Mouse (Mus musculus) embryonic facial prominence, embryonic 13.5 days (tissue): Measurements from ENCODE around the gene Arhgap23. TPM values are rescaled to one million over a fixed set of nuclear protein-coding genes. Genes with fewer than 3 reads are reported as not detected.
A peak's percentile ranks its signal among the peaks of the same experiment; 100 is the strongest.

ENCODE experiments used
- ATAC-seq: fragments of 200-750 bp; cut with Nextera tagmentation; 2 replicates; pipeline ENCODE4 v1.8.0; 2017; ENCODE audit warnings: low read depth; ENCODE audit not compliant: insufficient number of reproducible peaks, insufficient read depth, low FRiP score, low TSS enrichment
- H3K27ac ChIP-seq: fragments of 300-500 bp; sonication (generic); 2 replicates; pipeline ENCODE4 v1.5.1; 2015; ENCODE audit warnings: moderate library complexity, mild to moderate bottlenecking, inconsistent platforms
- H3K27me3 ChIP-seq: fragments of 300-500 bp; sonication (generic); 2 replicates; pipeline ENCODE4 v1.6.1; 2015; ENCODE audit warnings: mild to moderate bottlenecking, inconsistent platforms
- H3K36me3 ChIP-seq: fragments of 300-500 bp; sonication (generic); 2 replicates; pipeline ENCODE4 v1.6.1; 2015; ENCODE audit warnings: mild to moderate bottlenecking, inconsistent platforms
- H3K4me1 ChIP-seq: fragments of 300-500 bp; sonication (generic); 2 replicates; pipeline ENCODE4 v1.6.1; 2015; ENCODE audit warnings: inconsistent platforms
- H3K4me2 ChIP-seq: fragments of 300-500 bp; sonication (generic); 2 replicates; pipeline ENCODE4 v1.6.1; 2015; ENCODE audit warnings: moderate library complexity, mild to moderate bottlenecking, inconsistent platforms
- H3K4me3 ChIP-seq: fragments of 300-500 bp; sonication (generic); 2 replicates; pipeline ENCODE4 v1.5.1; 2015; ENCODE audit warnings: mild to moderate bottlenecking, inconsistent platforms
- H3K9ac ChIP-seq: fragments of 300-500 bp; sonication (generic); 2 replicates; pipeline ENCODE4 v1.6.1; 2015; ENCODE audit warnings: mild to moderate bottlenecking, inconsistent platforms
- H3K9me3 ChIP-seq: fragments of 300-500 bp; sonication (generic); 2 replicates; pipeline ENCODE4 v1.6.1; 2016; ENCODE audit warnings: inconsistent platforms
- WGBS: fragments of 180-500 bp; shearing (Covaris S2); methylation state at CpG from one replicate; pipeline ENCODE4 v1.1.7; 2015; ENCODE audit warnings: mixed read lengths; 5-methylcytosine and 5-hydroxymethylcytosine counted together
- polyA plus RNA-seq: library from polyadenylated mRNA; unstranded; fragments of >200 nt; fragmentation: Nextera tagmentation; extraction: Ambion mirVana; gene quantifications from 2 replicates; pipeline ENCODE4 v1.2.1, GENCODE M21; 2015

The Arhgap23 gene
- polyA plus RNA-seq, 1 experiment from 2014 or later = 8.4 TPM

GRCm38 (mm10) chr11:97439935-97440334, 24.6 kb downstream of the Arhgap23 start:
- WGBS = 4% methylated on average over 23 of the region's 37 CpGs
- Histone ChIP-seq H3K9me3 (no peaks in the 10 kb centered on the region), H3K27me3 (no peaks in the 10 kb centered on the region), H3K9ac (peak overlapping the region; percentile 88), H3K36me3 (peaks cover 11% of the 10 kb centered on the region), H3K4me3 (peak overlapping the region; percentile 67), H3K27ac (peak overlapping the region; percentile 81), H3K4me1 (peaks cover 85% of the 10 kb centered on the region), H3K4me2 (peak overlapping the region; percentile 82)
- peak; percentile 21; the same call in 1 of the 2 replicates for ATAC-seq

GRCm38 (mm10) chr11:97440441-97440881, 25.1 kb downstream of the Arhgap23 start:
- peak overlapping the region; percentile 88 for H3K9ac ChIP-seq

GRCm38 (mm10) chr11:97441036-97441657, 25.8 kb downstream of the Arhgap23 start:
- ATAC-seq = no peak
- Histone ChIP-seq H3K4me2 (peak overlapping the region; percentile 82), H3K4me1 (peaks cover 73% of the 10 kb centered on the region), H3K36me3 (peaks cover 21% of the 10 kb centered on the region), H3K27me3 (no peaks in the 10 kb centered on the region), H3K9me3 (no peaks in the 10 kb centered on the region), H3K27ac (peak overlapping the region; percentile 81), H3K4me3 (peak overlapping the region; percentile 67), H3K9ac (peak overlapping the region; percentile 88)
- WGBS = 48% methylated on average over 15 of the region's 15 CpGs

More at GRCm38 (mm10) chr11:97440441-97440881, 25.1 kb downstream of the Arhgap23 start:
- Histone ChIP-seq H3K27ac (peak overlapping the region; percentile 81), H3K4me3 (peak overlapping the region; percentile 67), H3K36me3 (peaks cover 16% of the 10 kb centered on the region), H3K4me1 (peaks cover 79% of the 10 kb centered on the region), H3K27me3 (no peaks in the 10 kb centered on the region), H3K9me3 (no peaks in the 10 kb centered on the region), H3K4me2 (peak overlapping the region; percentile 82)
- under 1% methylated on average over 34 of the region's 34 CpGs for WGBS
- peak; percentile 23; the same call in 1 of the 2 replicates for ATAC-seq

- ATAC-seq = no peak
- no peaks in the 10 kb centered on the region for H3K9me3 ChIP-seq
- H3K4me2 ChIP-seq = peak overlapping the region; percentile 82
- H3K9ac ChIP-seq = peak overlapping the region; percentile 88
- peaks cover 70% of the 10 kb centered on the region for H3K4me1 ChIP-seq
- no peaks in the 10 kb centered on the region for H3K27me3 ChIP-seq
- H3K36me3 ChIP-seq = peaks cover 27% of the 10 kb centered on the region
- peak overlapping the region; percentile 67 for H3K4me3 ChIP-seq
- H3K27ac ChIP-seq = peak overlapping the region; percentile 81
- WGBS = 4% methylated on average over 3 of the region's 3 CpGs
Observed at GRCm38 (mm10) chr11:97441658-97442125, 26.4 kb downstream of the Arhgap23 start.

- 81% methylated on average over 11 of the region's 11 CpGs for WGBS
- Histone ChIP-seq H3K9me3 (no peaks in the 10 kb centered on the region), H3K9ac (peak overlapping the region; percentile 51), H3K27me3 (no peaks in the 10 kb centered on the region), H3K36me3 (peaks cover 40% of the 10 kb centered on the region), H3K4me1 (peaks cover 56% of the 10 kb centered on the region), H3K4me2 (peak overlapping the region; percentile 82), H3K27ac (peak overlapping the region; percentile 81; the same call in 1 of the 2 replicates), H3K4me3 (no peak overlapping the region)
- ATAC-seq = no peak
Observed at GRCm38 (mm10) chr11:97442891-97443675, 27.8 kb downstream of the Arhgap23 start.

- 74% methylated on average over 6 of the region's 6 CpGs for WGBS
- no peak overlapping the region for H3K4me3 ChIP-seq
- H3K9me3 ChIP-seq = no peaks in the 10 kb centered on the region
- H3K27ac ChIP-seq = peak overlapping the region; percentile 22; the same call in 1 of the 2 replicates
- H3K27me3 ChIP-seq = no peaks in the 10 kb centered on the region
- H3K4me1 ChIP-seq = peaks cover 48% of the 10 kb centered on the region
- H3K4me2 ChIP-seq = no peak overlapping the region
- peaks cover 53% of the 10 kb centered on the region for H3K36me3 ChIP-seq
- H3K9ac ChIP-seq = 0 out of 2 replicates have a peak overlapping the region, but pooled peaks have one; percentile 46
- no peak for ATAC-seq
Observed at GRCm38 (mm10) chr11:97445596-97445995, 30.3 kb downstream of the Arhgap23 start.

GRCm38 (mm10) chr11:97445999-97446511, 30.7 kb downstream of the Arhgap23 start:
- peak overlapping the region; percentile 22; the same call in 1 of the 2 replicates for H3K27ac ChIP-seq
- no peaks in the 10 kb centered on the region for H3K27me3 ChIP-seq
- H3K36me3 ChIP-seq = peaks cover 53% of the 10 kb centered on the region
- peaks cover 48% of the 10 kb centered on the region for H3K4me1 ChIP-seq
- no peak overlapping the region for H3K4me2 ChIP-seq
- H3K9me3 ChIP-seq = no peaks in the 10 kb centered on the region
- no peak overlapping the region for H3K4me3 ChIP-seq
- 0 out of 2 replicates have a peak overlapping the region, but pooled peaks have one; percentile 46 for H3K9ac ChIP-seq
- 76% methylated on average over 4 of the region's 4 CpGs for WGBS
- ATAC-seq = no peak

GRCm38 (mm10) chr11:97447979-97448378, 32.6 kb downstream of the Arhgap23 start:
- Histone ChIP-seq H3K27me3 (no peaks in the 10 kb centered on the region), H3K36me3 (peaks cover 72% of the 10 kb centered on the region), H3K9ac (no peak overlapping the region), H3K4me2 (no peak overlapping the region), H3K27ac (no peak overlapping the region), H3K9me3 (no peaks in the 10 kb centered on the region), H3K4me3 (no peak overlapping the region), H3K4me1 (peaks cover 48% of the 10 kb centered on the region)
- ATAC-seq = no peak
- 79% methylated on average over 7 of the region's 7 CpGs for WGBS

- H3K4me3 ChIP-seq = no peak overlapping the region
Observed at GRCm38 (mm10) chr11:97448611-97449394, 33.5 kb downstream of the Arhgap23 start.

GRCm38 (mm10) chr11:97449601-97450293, 34.4 kb downstream of the Arhgap23 start:
- Histone ChIP-seq H3K27me3 (no peaks in the 10 kb centered on the region), H3K4me2 (peak overlapping the region; percentile 84), H3K36me3 (peaks cover 80% of the 10 kb centered on the region), H3K9me3 (no peaks in the 10 kb centered on the region), H3K4me1 (peaks cover 50% of the 10 kb centered on the region), H3K9ac (peak overlapping the region; percentile 78), H3K4me3 (peak overlapping the region; percentile 58), H3K27ac (peak overlapping the region; percentile 93)
- ATAC-seq = peak; percentile 78
- 12% methylated on average over 15 of the region's 15 CpGs for WGBS

More at GRCm38 (mm10) chr11:97448611-97449394, 33.5 kb downstream of the Arhgap23 start:
- Histone ChIP-seq H3K27me3 (no peaks in the 10 kb centered on the region), H3K4me2 (no peak overlapping the region), H3K4me1 (peaks cover 50% of the 10 kb centered on the region), H3K36me3 (peaks cover 81% of the 10 kb centered on the region), H3K27ac (peak overlapping the region; percentile 93), H3K9me3 (no peaks in the 10 kb centered on the region), H3K9ac (peak overlapping the region; percentile 78; the same call in 1 of the 2 replicates)
- WGBS = 85% methylated on average over 11 of the region's 11 CpGs
- ATAC-seq = no peak
